Mouse (Mus musculus) activated CD4-positive, CD25-positive, alpha-beta regulatory T cell, adult 4 months (primary cell): ENCODE measurements at regions not wholly inside any gene's neighbourhood (a gene's known extent, or its start where the extent isn't known, plus 50 kb on each side); places are given as distances from the start of the nearest gene placed in this dataset.
"Not testable (repeated sequence)": the region's sequence is repeated elsewhere in the genome, so short reads cannot be mapped to it uniquely, and the experiment has no call there.

Experiments
- ATAC-seq: one replicate; pipeline ENCODE4 v1.8.0; 2017

DNA sequence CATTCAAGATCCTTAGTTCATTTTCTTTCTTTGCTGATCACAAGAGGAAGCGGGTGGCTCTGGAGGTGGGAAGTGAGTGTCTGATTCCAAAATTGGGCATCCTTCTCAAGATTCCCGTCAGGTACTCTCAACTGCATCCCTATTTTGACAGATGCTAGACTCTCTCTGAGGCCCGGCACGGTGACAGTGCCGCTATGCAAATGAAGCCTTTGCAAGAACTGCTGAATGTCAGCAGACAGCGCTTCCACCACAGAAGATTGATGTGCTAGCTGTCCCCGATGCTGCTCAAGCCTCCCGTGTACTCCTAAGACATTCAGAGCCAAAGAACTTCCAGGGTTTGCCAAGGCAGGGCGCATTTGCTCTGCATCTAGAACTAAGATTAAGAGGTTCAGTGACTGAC lies 50.9 kb upstream of the Cpne4 start:
- no peak for ATAC-seq

DNA sequence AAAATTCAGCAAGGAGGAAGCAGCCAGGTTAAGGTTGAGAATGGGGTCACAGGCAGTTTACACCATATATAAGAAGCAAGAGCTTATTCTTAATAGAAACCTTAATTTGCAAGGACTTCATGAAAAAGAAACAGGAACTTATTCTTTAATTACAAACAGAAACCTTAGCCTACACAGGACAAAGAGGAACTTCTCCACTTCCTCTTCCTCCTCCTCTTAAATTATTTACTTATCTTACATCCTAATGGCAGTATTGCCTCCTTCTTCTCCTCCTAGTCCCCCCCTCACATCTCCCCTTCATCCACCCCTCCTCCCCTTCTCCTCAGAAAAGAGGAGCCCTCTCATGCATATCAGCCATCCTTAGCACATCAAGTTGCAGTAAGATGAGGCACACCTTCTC lies 56.4 kb upstream of the Cpne4 start:
- no peak for ATAC-seq

DNA sequence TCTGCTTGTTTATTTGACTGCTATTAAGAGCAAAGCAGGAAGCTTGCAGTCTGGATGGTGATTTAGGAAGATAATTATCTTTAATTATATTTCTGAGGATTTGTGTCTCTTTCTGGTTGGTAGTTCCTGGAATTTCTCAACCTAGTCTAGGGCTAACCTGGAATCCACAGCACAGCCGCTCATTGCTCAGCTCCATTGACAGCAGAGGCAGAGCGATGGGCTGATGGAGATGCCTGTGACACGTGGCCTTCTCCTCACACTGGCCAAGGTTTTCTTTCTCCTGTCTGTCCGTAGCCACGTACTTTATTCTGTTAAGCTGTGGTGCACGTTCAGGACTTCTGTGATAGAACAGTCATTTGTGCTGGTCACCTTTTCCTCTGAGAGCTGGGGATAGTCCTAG lies 57.7 kb upstream of the Cpne4 start:
- no peak for ATAC-seq

DNA sequence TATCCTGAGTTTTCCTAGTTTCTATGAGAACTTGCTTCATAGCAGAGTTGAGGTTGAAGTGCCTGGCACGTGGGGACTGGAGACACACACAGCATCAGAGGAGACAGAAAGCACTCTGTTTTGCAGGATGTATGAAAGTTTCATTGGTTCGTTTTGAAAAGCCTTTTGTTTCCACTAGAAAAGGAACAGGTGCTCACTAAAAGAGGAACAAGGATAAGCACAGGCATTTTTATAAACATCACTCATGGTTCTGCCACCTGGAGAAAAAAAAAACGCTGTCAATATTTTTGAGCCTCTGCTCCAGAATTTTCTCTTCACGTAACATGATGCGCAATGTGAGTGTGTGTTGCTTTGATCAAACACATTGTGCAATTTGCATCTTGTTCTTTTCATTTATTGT lies 64.6 kb upstream of the Cpne4 start:
- no peak for ATAC-seq

DNA sequence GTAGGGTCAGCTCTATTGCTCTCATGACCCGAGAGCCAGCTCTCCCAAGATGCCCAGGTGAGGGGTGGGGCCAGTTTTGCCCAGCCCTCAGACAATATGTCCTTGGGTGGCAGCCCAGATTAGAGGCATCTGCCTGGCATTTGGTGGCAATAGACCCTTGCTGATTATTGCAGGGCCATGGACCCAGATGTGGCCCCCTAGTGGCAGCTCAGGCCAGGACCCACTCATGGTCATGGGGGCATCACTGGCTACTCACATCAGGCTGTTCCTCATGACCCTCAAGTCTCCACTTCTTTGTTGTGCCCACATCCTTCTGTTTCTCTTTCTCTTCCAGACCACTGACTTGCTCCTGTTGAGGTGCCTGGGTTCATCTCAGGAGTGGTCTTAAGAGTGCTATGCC lies 66.4 kb upstream of the Cpne4 start:
- no peak for ATAC-seq

DNA sequence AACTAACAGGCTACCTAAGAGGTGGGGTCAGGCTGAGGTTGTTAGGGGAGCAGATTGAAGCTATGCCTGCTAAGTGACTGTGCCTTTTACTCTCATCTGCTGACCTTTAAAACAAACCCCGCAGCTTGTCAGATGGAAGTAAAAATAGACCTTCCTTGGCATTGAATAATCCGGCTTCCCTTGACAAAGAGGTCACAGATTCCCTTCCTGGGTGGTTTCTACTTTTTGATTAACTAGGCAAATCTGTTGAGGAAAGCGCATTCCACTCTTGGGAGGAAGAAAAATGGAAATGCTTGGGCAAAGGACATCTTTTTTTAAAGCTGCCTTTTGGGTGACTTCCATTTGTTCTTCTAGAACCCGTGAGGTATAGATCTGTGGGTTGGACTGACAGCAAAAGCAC lies 72.3 kb upstream of the Cpne4 start:
- no peak for ATAC-seq

DNA sequence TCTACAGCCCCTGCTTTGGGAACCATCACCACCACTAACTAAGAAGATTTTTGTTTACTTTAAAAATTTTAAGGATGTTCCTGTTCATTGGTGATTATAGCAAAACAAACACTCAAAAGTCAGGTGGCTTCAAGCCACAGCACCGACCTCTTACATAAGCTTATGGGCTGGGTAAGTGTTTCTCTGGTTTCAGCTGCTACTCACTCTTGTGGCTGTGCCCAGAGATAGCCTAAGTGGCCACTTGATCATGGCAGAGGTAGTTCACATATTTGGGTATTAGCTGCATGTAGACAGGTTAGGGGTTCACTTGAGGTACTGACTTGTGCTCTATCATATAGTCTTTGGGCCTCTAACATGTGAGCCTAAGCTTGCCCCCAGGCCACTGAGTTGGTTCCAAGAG lies 79.8 kb upstream of the Cpne4 start:
- no peak for ATAC-seq

DNA sequence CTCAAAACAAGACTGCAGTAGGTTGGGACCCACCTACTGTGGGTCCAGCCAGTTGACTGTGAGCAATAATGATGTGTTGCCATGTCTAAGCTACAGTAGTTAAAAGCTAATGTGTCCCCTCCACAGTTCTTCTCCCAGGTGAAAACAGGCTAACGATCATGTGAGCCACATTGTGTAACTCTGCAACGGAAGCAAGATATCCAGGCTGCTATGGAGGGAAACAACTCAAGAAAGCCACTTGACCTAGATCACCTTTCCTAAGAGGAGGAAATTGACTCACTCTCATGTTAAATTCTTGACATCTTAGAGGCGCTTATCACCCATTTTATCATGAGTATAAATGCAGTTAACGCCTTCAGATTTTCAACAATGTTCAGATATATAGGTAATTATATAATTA lies 83.4 kb upstream of the Cpne4 start:
- no peak for ATAC-seq

DNA sequence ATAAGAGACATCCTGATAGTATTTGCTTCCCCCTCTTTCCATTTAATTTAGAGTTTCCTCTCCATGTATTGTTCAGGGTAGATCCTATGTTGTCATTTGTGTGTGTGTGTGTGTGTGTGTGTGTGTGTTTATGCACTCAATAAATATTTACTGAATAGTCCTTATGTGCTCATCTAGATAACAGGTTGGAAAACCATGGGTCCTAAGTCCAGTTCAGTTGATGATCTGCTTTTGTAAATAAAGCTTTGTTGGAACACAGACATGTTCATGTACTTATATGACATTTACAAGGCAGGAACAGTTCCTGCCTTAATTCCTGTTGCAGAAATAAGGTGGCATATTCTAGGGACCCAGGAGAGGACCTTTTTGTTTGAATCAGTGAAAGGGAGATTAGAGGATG lies 87.0 kb upstream of the Cpne4 start:
- no peak for ATAC-seq

DNA sequence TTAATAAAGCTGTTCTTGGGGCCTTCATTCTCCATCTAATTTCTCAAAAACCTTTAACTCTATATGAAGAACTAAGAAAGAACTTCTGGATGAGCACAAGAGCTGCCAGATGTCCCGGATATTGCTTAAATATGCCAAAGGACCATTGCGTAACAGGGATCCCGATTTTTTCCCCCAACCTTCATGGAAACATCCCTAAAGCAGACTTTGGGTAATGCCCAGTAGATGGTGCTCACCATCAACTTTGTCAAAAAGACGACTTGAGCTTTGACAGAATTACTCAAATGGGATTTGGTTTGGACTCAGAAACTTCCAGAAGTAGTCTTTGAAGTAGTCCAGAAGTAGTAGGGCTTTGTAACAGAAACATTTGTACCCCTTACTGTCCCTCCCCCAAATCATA lies 89.5 kb upstream of the Cpne4 start:
- no peak for ATAC-seq

DNA sequence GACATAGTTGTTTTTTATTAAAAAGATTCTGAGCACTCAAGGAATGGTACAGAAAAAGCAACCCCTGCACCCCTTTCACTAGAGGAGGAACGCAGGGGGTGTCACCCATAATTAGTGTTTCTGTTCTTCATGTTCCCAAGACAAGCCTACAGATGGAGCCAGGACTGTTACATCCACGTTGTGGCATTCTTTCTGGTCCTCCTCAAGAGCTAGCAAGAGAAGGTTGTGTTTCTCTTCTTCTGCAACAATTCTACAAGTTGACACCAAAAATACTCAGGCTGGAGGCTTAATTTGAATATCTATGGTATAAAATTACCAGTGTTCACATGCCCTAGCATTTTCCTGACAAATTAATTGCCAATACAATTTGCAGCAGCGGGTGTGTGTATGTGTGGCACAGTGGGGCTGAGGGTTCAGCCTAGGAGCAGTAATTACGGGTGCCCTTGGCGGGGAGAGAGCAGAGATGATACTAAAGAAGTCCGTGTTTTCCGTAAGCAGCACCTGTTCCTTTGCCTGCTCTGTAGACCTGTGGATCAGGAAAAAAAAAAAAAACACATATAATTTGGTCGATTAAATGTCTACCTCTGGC lies 98.4 kb upstream of the Cpne4 start:
- ATAC-seq = no peak

DNA sequence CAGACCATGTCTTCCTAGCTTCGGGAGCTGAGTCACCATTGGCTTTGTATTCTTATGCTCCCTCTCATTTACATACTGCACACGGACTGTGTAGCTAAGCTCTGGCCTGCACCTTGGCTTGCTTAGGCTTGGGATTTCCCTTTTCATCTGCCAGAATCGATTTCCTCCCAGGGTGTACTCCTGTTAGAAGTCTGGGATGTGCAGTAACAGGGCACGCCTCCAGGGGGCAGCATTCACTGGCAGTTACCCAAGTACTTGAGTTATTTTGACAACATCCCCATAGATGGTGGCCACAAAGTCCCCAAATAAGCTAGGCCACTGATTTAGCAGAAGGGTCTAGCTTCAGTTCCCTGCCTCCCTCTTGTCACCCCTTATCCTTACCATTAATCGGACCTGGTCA lies 102.2 kb upstream of the Cpne4 start:
- ATAC-seq = no peak

DNA sequence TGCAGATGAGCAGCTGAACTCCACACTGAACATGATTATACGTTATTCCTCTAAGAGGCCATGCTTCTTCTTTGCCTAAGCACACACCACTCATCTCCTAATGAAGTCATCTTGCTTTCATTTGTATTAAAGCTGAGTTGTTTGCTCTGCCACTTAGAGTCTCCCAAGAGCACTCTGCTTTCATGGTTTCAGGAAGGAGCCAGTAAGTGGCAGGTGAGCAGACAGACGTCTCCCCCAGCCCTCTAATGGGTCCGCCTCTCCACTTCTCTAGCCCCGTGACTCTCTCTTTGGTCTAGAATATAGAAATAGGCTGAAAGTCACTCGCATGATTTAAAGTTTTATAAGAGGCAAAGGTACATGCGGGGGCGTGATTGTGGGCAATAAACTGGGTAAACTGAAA lies 103.8 kb upstream of the Cpne4 start:
- ATAC-seq = no peak

DNA sequence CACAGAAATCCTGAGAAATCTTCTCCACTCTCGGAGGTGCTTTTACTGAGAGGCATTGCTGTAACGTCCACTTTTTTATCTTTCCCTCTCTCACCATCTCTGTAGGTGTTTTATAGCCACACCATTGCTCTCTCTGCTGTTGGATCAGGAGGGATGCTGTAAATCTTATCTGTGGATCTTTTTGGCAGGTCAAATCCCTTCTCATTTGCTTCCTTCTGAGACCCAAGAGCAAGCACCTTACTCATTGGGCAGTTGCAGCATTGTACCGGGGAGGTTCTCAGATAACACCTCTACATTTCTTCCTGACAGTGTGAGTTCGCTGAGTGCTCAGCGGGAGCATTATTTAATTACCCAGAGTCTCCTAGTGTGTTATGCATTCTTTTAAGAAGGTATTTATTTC lies 75.5 kb upstream of the Acpp start:
- ATAC-seq = no peak

DNA sequence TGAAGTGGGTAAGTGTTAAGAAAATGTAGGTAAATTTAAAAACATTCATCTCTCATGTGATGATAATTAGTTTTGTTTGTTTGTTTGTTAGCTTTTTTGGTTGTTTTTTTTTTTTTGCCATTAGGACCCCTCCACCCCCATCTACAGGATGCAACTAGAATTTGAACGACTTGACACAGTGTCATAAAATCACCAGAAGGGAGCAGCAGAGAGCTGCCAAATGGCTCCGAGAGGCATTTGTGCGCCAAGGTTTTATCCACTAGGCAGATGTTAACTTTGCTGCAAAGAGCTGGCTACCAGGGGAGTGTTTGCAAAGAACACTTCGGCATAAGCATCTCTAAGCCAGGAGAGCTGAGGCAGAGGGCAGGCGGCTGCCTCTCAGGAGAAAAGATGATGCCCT lies 72.7 kb upstream of the Acpp start:
- ATAC-seq = peak; percentile 61

DNA sequence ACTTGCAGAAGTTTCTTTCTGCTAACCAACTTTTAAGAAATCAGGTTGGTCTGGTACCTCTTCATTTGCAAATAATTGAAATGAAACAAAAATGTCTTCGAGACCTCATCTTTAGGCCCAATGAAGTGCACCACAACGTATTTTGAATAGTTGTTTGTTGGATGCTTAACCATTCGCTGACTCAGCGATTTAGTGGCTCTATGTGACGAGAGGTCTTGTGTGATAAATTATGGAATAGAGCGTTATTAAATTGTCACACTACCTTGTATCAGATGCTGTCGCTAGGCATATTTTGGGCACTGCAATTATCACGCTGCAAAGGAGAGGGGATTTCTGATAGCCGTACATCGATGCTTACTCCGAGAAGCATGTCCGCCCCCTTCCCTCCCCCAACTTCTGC lies 71.8 kb upstream of the Acpp start:
- no peak for ATAC-seq

DNA sequence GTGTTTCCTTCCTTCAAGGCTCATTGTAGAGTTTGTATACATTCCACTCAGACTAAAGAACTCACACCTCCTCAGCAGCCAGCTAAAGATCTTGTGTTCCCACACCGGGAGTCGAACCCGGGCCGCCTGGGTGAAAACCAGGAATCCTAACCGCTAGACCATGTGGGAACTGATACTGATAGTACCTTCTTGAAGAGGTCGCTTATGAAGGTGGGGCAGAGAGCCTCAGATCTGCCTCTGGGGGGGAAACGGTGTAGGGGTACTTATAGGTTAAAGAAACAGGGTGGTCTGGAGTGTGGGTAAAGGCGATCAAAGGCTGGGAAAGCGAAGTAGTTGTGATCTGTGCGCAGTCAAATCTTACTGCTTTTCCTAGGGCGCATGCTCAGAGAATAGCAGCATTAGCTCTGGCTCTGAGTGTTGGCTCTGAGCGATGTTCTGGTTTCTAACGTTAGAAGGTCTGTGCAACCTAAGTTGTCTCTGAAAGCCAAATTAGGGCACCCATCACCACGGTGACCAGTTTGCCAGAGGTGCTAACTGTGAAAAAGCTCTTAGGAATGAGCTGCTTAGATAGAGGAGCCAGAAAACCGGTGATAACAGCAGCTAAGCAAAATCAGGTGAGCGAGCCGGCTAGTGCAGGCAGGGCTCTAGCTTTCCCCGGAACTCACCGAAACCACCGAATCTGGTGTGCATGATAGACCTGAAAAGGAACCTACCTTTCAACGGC lies 71.2 kb upstream of the Acpp start:
- no peak for ATAC-seq

DNA sequence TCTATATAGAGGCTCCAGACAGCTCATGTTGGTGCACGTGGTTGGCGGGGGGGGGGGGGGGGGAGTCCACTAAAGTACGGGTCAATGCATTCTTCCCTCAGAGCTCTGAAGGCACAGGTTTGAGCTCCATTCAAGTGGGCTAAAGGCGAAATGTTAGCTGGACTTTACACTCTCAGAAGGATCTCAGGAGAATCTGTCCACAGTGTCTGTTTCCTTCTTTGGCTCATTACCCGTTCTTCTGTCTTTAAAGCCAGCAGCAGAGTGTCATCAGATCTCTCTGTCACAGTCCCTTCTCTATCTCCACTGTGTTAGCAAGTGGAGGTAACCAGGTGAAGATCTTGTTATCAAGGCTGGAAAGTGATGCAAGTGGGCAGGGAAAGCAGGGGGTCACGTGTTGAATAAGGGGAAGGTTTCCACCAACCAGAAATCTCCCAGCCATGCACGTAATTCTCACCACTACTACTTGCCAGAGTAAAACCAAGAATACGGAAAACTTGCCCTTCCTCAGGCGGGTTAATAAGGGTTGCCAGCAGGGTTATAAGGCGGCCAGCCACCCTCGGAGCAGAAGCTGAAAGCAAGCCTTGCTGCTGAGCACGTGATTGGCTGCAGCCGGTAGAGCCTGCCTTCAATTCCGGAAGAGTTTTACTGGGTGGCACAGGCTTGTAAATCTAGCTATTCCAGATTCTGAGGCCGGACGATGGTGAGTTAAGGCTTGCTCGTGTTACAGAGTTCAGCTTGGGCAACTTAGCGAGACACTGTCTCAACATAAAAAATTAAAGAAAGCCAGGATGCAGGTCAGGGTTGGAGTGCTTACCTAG lies 70.2 kb upstream of the Acpp start:
- ATAC-seq = peak; percentile 57

DNA sequence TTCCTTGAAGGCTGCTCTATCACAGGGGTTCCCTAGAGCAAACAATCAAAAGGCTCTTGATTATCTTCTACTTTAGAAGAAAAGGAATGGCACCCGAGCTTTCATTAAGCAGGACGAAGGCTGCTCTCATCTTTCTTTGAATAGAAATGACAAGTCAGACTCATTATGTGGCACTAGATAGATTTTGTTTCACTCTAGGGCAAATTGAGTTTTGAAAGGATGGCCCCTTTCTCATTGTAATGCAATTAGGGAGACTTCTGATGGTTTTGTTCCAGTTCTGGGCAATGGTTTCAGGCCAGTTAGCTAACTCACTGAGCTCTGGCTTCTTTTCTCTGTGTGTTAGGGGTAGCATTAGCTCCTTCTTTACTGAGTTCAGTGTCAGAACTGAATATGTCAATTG lies 69.5 kb upstream of the Acpp start:
- no peak for ATAC-seq

DNA sequence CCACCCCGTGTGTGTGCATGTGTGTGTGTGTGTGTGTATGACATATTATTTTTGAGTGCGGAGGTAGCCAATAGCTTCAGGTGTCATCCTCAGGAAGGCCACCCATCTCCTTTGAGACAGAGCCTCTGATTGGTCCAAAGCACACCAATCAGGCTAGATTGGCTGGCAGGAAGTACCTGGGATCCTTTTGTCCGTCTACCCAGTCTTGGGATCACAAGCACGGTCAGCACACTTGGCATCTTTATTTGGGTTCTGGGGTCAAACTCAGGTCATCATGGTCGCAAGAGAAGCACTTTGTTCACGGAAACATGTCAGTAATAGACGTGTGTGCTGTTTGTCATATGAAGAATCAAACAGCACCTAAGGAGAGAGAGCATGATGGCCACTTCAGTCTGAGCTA lies 68.9 kb upstream of the Acpp start:
- no peak for ATAC-seq

DNA sequence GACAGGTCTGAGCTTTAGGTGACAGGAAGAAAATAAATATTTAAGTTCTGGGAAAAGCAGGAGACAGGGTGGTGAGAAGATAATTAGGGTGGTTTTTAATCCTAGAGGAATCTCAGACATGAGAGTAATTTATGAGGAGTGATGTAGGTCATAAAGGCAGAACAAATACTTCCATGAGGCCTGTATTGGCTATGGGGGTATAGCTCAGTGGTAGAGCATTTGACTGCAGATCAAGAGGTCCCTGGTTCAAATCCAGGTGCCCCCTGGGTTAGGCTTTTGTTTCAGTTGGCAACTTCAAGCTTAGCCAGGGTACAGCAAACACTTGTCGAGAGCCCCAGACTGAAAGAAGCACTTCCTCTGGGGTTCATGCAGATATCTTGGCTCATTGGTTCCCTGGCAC lies 66.3 kb upstream of the Acpp start:
- no peak for ATAC-seq

DNA sequence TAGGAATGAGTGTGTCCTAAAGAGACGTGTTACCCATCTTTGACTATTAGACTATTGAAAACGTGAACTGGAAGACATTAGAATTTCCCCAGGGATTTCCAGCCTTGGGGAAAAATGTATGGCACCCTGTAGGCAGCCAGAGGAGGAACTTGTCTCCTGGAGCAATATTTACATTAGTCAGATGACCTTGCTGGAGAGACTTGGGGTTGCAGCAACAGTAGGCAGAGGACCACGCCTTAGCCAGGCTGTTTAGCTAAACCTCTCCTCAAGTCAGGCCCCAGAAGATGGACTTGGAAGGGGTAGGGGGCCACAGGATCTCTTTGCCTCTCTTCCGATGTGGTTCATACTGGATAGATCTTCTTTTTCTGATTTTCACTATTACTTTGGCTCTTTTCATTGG lies 64.1 kb upstream of the Acpp start:
- ATAC-seq = no peak

DNA sequence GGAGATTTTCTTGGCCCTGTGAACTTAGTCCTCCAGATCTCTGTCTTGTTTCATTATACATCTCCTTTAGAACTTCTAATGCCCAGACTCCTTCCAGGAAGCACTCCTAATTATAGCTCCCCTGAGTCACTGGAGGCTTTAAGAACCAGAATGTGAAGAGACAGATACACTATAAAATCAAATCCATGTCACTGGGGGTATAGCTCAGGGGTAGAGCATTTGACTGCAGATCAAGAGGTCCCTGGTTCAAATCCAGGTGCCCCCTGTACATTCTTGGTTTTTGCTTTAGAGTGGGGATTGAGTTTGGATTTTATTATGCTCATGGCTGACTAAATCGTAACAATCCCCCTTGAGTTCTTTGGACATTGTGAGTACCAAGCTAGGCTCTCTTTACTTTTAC lies 62.4 kb upstream of the Acpp start:
- ATAC-seq = no peak

DNA sequence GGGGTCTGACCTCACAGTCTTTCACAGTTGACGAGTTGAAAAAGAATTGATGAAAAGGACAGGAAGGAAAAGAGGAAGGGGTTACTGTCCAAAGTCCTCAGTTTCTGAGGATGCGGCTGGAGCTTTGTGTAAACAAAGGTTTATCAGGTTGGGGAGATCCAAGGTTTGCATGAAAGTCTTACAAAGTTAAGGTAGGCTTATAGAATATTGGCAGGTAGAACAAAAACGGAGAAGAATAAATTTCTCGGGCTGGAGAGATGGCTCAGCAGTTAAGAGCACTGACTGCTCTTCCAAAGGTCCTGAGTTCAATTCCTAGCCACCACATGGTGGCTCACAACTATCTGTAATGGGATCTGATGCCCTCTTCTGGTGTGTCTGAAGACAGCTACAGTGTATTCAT lies 60.9 kb upstream of the Acpp start:
- ATAC-seq = not testable (repeated sequence)
